Mouse (Mus musculus) layer of hippocampus, postnatal 36 days (tissue): ENCODE measurements around the gene Fsd1l. TPM values are rescaled to one million over a fixed set of nuclear protein-coding genes. Genes with fewer than 3 reads are reported as not detected.
A peak's percentile ranks its signal among the peaks of the same experiment; 100 is the strongest.

Source experiments
- DNase-seq, 2 experiments: peaks; one replicate each; pipeline ENCODE4 v3.0.0; 2022
- total RNA-seq, 2 experiments: library from RNA; stranded (reverse); gene quantifications; 2 replicates each; pipeline ENCODE4 v1.2.3; 2021

Fsd1l gene
- total RNA-seq, 2 experiments from 2014 or later: 32.8 to 35.4 TPM

DNA sequence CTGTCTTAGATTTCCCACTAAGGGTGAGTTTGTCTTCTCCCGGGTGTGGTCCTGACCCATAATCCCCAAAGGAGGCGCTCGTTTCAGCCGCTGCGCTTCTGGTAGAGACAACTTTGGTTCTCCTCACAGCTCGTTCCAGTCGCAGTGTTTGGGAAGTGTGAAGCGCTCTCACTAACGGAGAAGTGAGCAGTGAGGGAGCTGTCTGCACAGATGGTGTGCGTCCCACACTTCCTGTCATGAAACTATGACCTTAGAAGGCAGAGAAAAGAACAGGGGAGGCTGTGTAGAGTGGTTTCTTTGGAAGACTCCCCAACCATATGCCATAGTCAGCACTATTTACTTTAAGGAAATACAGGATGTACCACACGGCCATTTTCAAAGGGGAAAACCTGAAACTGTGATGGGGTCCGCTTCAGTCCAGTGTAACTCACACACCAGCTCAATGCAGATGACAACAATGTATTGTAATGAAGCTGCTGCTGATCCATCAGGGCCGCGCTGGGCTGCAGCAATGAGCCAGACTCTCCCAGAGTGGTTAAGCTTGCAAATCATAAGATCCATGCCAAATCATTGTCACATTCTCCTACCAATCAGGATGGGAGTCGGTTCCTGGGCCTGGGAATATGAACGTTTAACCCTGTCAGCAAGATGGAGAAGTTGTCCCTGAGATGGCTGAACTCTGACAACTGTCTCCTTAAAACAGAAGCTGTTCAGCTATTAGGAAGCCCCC is 119.3 kb downstream of the Fsd1l start:
- peak; percentile 44 for DNase-seq

Other genes with a start within 250 kb of the Fsd1l start
- gene Slc44a1, start 191.1 kb upstream of the Fsd1l start, total RNA-seq: 10 to 100 TPM; 83.8 to 91.3 TPM
- 10 to 100 TPM; 32.9 to 33.4 TPM for gene Fktn, start 82.5 kb downstream of the Fsd1l start, total RNA-seq
- under 1 TPM in 1 of 2 experiments, not detected in 1; 0.10 TPM for gene Tal2, start 148.2 kb downstream of the Fsd1l start, total RNA-seq
- gene Tmem38b, start 194.6 kb downstream of the Fsd1l start, total RNA-seq: 10 to 100 TPM; 19.1 to 21.2 TPM